Mouse (Mus musculus) liver, adult 2 months (tissue): Measurements from ENCODE around the gene Copg2.

ENCODE experiments used
- CTCF ChIP-seq: fragments of 200-500 bp; IDR thresholded peaks from 2 replicates; pipeline ENCODE4 v1.5.1; 2011; ENCODE audit warnings: low read depth, low read length, control low read depth
- POLR2A ChIP-seq: fragments of 200-500 bp; IDR thresholded peaks from 2 replicates; pipeline ENCODE4 v1.6.1; 2011; ENCODE audit warnings: low read length, control low read depth; ENCODE audit not compliant: insufficient read depth; ENCODE audit errors: extremely low read depth

DNA sequence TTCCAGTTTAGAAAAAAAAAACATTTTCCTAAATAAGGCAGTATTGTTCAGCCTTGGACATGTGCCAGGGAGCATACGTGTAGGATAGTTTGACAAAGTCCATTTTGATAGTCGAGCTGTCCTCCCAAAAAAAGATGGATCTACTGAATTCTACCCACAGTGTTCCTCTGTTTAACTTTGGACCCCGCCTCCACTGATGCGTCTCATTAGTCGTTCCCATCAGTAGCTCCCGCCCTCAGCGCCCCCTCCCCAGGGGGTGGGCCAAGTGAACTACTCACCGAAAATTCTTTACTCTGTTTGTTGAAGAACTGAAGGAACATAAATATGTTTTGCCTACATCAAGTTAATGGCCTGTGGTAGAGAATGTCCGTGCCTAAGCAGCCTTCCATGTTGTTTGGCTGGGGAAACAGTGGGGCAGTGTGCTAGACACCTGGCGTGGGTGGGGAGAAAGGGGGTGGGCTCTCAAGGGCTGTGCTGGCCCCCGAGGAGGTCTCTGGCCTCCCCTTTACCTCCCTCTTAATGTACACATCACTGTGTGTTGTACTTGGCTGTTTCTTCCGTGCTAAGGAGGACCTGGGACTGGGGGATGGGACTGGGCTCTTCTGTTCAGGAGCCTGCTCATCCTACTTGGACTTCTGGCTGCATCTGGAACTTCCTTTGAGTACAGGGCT is 166.2 kb downstream of the Copg2 start:
- TF ChIP-seq CTCF (no peak), POLR2A (no peak)
